Mouse (Mus musculus) heart, postnatal 0 days (tissue): ENCODE measurements around the gene Crip1. TPM values are rescaled to one million over a fixed set of nuclear protein-coding genes. Genes with fewer than 3 reads are reported as not detected.
A peak's percentile ranks its signal among the peaks of the same experiment; 100 is the strongest.

ENCODE experiments used
- ATAC-seq: fragments of 200-750 bp; cut with Nextera tagmentation; 2 replicates; pipeline ENCODE4 v1.8.0; 2017; ENCODE audit warnings: low read depth, moderate number of reproducible peaks, moderate library complexity; ENCODE audit not compliant: insufficient read depth
- DNase-seq: peaks from one replicate; pipeline ENCODE4 v3.0.0-alpha.2; 2016; ENCODE audit warnings: low spot score
- H3K27ac ChIP-seq: fragments of 300-500 bp; sonication (generic); 2 replicates; pipeline ENCODE4 v1.5.1; 2014; ENCODE audit warnings: low read depth, mild to moderate bottlenecking
- H3K27me3 ChIP-seq: fragments of 300-500 bp; sonication (generic); 2 replicates; pipeline ENCODE4 v1.6.1; 2014; ENCODE audit warnings: low read length, mixed read lengths; ENCODE audit not compliant: control insufficient read depth, insufficient read depth
- H3K36me3 ChIP-seq: fragments of 300-500 bp; sonication (generic); replicated peaks from 2 replicates; pipeline ENCODE4 v1.6.1; 2014; ENCODE audit warnings: low read length, mixed read lengths; ENCODE audit not compliant: control insufficient read depth, insufficient read depth
- H3K4me1 ChIP-seq: fragments of 300-500 bp; sonication (generic); 2 replicates; pipeline ENCODE4 v1.6.1; 2014; ENCODE audit warnings: antibody characterized with exemption; ENCODE audit not compliant: control insufficient read depth, insufficient read depth
- H3K4me2 ChIP-seq: fragments of 300-500 bp; sonication (generic); 2 replicates; pipeline ENCODE4 v1.6.1; 2014; ENCODE audit warnings: low read depth, mild to moderate bottlenecking, low read length, moderate library complexity
- H3K4me3 ChIP-seq: fragments of 300-500 bp; sonication (generic); 2 replicates; pipeline ENCODE4 v1.5.1; 2014; ENCODE audit warnings: low read depth, low read length
- H3K9ac ChIP-seq: fragments of 300-500 bp; sonication (generic); replicated peaks from 2 replicates; pipeline ENCODE4 v1.6.1; 2014; ENCODE audit warnings: low read depth, low read length, mixed read lengths
- H3K9me3 ChIP-seq: fragments of 300-500 bp; sonication (generic); replicated peaks from 2 replicates; pipeline ENCODE4 v1.6.1; 2016; ENCODE audit warnings: low read length; ENCODE audit not compliant: control insufficient read depth
- CTCF ChIP-seq: IDR thresholded peaks from 2 replicates; pipeline ENCODE4 v1.5.1; 2016; ENCODE audit warnings: antibody characterized with exemption, control low read depth, low read depth
- EP300 ChIP-seq: IDR thresholded peaks from 2 replicates; pipeline ENCODE4 v1.6.1; 2016; ENCODE audit warnings: antibody characterized with exemption, low read depth
- WGBS: fragments of 180-500 bp; shearing (Covaris S2); extraction: QIAGEN DNeasy Blood & Tissue Kit; methylation state at CpG from one replicate; pipeline ENCODE4 v1.1.7; 2014; 5-methylcytosine and 5-hydroxymethylcytosine counted together
- polyA plus RNA-seq: library from polyadenylated mRNA; unstranded; fragments of >200 nt; fragmentation: Nextera tagmentation; extraction: Ambion mirVana; gene quantifications from 2 replicates; pipeline ENCODE4 v1.2.1, GENCODE M21; 2015
- total RNA-seq: library from RNA; depleted of rRNA; stranded (reverse); fragments of >200 nt; gene quantifications from 2 replicates; pipeline ENCODE4 v1.2.3, GENCODE M21; 2014; ENCODE audit warnings: low replicate concordance

The Crip1 gene
- total and polyA plus RNA-seq, 2 experiments from 2014 or later: 286 to 831 TPM

DNA sequence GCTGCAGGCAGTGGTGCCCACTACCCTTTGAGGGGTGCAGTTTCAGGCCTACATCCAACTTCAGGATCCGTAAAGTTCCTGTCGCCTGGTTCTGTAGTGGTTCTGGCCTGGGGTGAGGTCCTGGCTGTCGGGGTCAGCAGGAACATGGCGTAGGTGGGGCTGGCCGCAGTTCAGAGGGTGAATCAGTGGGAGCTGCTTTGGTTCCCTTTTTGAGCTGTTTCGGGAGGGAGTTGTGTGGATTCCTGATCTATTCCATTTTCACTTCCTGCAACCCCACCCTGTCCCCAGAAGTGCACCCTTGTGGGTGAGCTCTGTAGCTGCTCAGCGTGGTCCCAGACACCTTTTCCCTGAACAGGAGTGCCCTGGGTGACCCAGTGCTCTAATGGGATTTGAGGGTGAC lies 7.9 kb downstream of the Crip1 start:
- ATAC-seq (no peak), DNase-seq (no peak)
- H3K27me3 ChIP-seq: no peaks in the 10 kb centered on the region
- peaks cover 39% of the 10 kb centered on the region for H3K4me1 ChIP-seq
- no peaks in the 10 kb centered on the region for H3K9me3 ChIP-seq
- H3K27ac ChIP-seq: no peak overlapping the region
- peaks cover 8% of the 10 kb centered on the region; the same call in 1 of the 2 replicates for H3K36me3 ChIP-seq
- H3K4me2 ChIP-seq: no peak overlapping the region
- TF ChIP-seq CTCF: no peak
- no peak for TF ChIP-seq EP300
- H3K4me3 ChIP-seq: no peak overlapping the region
- H3K9ac ChIP-seq: no peak overlapping the region
- WGBS: 90% methylated on average over 7 of the region's 7 CpGs

DNA sequence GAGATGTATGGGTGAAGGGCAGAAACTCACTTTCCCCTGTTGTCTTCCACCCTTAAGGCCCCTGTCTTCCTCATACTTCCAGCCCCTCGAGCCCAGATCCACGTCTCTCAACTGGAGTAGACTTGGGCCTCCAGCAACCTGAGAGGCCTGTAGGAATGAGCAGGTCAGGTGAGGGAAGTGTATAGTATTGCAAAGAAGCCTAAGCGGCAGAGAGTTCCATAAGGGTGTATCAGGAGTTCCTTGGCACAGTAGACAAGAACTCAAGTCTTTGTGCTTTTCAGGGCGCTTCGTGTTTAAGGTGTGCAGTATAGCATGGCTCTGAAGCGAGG lies 8.6 kb downstream of the Crip1 start:
- H3K9ac ChIP-seq: 0 out of 2 replicates have a peak overlapping the region, but pooled peaks have one; percentile 61
- TF ChIP-seq EP300 (no peak), CTCF (no peak)
- H3K27ac ChIP-seq: peak overlapping the region; percentile 86
- WGBS: 72% methylated on average over 6 of the region's 6 CpGs
- H3K9me3 ChIP-seq: no peaks in the 10 kb centered on the region
- DNase-seq (no peak), ATAC-seq (no peak)
- peak overlapping the region; percentile 73 for H3K4me2 ChIP-seq
- H3K4me1 ChIP-seq: peaks cover 34% of the 10 kb centered on the region
- peaks cover 8% of the 10 kb centered on the region; the same call in 1 of the 2 replicates for H3K36me3 ChIP-seq
- H3K4me3 ChIP-seq: peak overlapping the region; percentile 47; the same call in 1 of the 2 replicates
- no peaks in the 10 kb centered on the region for H3K27me3 ChIP-seq

DNA sequence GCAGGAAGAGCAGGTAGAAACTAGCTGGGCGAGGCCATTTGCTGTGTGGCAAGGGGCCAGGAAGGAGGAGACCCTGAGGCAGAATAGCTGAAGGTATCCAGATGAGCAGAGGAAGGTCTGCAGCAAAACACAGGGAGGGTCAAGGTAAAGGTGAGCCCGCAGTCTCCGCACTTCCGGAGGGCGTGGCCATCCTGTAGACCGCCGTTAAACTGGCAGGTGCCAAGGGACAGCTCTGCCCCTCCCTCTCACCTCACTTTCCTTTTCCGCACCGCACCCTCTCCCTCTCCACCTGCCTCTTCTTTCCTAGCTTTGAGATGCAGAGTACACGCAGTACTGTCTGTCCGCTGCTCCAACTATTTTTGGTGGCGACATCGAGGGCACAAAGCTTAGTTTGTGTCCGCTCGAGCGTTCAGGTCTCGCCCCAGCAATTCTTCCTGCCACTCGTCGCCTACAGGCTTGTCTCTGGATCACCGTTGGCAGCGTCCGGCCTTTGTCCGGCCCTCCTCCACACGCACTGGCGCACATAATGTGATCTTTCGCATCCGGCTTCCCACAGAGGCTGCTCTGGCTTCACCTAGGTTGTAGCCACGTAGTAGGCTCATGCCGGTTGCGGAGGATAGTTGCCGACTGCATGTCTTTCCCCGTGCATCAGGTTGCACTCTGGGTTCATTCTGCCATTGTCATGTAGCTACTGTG lies 9.1 kb downstream of the Crip1 start:
- peak; percentile 5; the same call in 1 of the 2 replicates for ATAC-seq
- peaks cover 34% of the 10 kb centered on the region for H3K4me1 ChIP-seq

DNA sequence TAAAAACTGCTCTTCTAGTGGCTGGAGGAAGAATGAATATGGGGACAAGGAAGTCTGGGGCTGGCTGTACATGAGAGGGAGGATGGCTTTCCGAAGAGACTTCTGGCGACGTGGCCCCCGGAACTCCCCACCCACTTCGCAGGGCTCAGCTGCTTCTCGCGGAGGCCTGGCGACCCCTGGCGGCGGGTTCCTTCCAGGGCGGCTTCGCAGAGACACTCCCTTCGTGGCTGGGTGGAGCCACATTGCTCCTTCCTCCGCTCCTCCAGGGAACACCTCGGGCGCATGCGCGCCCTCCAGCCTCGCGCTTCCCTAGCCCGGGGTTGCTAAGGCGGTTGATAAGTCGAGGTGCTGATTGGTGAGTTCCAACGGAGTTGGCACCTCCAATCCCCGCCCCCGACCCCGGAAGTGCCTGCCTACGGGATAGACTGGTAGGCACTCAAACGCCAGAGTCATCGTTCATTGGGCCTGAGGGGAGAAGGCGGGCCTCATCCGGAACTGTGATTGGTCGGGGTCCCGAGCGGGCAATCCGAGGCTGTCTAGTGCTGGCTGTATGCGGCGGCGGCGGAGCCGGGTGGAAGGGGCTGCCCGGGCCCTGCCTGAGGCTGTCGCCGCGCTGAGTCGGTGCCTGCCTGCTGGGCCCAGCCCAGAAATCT lies 9.9 kb downstream of the Crip1 start, which contains the start of gene Tedc1:
Gene Tedc1 (plus strand): TSS at position 535 of the 653 bp plus-strand sequence.
- peak within 1 kb of the TSS; percentile 61 for H3K9ac ChIP-seq
- peak; percentile 100 for TF ChIP-seq CTCF
- TF ChIP-seq EP300: peak; percentile 94
- DNase-seq (peak; percentile 99), ATAC-seq (peak; percentile 94)
- H3K27me3 ChIP-seq: no peaks in the 10 kb centered on the region
- WGBS: under 1% methylated on average over 46 of the region's 46 CpGs
- no peaks in the 10 kb centered on the region for H3K9me3 ChIP-seq
- H3K36me3 ChIP-seq: peaks cover 8% of the 10 kb centered on the region; the same call in 1 of the 2 replicates
- peak within 1 kb of the TSS; percentile 58 for H3K4me3 ChIP-seq
- H3K4me2 ChIP-seq: peak within 1 kb of the TSS; percentile 90
- H3K4me1 ChIP-seq: peaks cover 28% of the 10 kb centered on the region
- H3K27ac ChIP-seq: peak within 1 kb of the TSS; percentile 86

More for the DNA sequence above, 9.1 kb downstream of the Crip1 start:
- Histone ChIP-seq H3K9me3 (no peaks in the 10 kb centered on the region), H3K27me3 (no peaks in the 10 kb centered on the region), H3K36me3 (peaks cover 8% of the 10 kb centered on the region; the same call in 1 of the 2 replicates), H3K4me3 (peak overlapping the region; percentile 47), H3K4me2 (peak overlapping the region; percentile 73), H3K9ac (peak overlapping the region; percentile 61), H3K27ac (peak overlapping the region; percentile 86)
- DNase-seq: no peak
- 5% methylated on average over 30 of the region's 32 CpGs for WGBS
- TF ChIP-seq EP300: no peak

DNA sequence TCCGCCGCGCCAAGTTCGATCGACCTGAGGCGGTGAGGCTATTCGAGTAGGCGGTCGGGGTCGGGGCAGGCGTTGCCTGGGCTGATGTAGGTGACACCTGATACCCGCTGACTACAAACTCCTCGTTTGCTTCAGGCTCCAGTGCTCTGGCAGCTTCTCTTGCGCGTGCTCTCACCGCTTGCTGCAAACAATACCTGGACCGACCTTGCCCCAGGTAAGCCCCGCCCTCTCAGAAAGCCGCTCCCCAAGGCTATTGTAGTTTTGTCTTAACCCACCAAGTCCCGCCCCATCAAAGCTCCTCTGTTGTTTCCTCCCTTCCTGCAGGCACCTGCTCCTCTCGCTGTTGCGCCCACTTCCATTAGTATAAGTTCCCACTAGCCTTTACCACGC lies 10.4 kb downstream of the Crip1 start:
- Histone ChIP-seq H3K9me3 (no peaks in the 10 kb centered on the region), H3K36me3 (peaks cover 8% of the 10 kb centered on the region; the same call in 1 of the 2 replicates), H3K9ac (peak overlapping the region; percentile 51; the same call in 1 of the 2 replicates), H3K4me2 (peak overlapping the region; percentile 90), H3K27me3 (no peaks in the 10 kb centered on the region), H3K4me1 (peaks cover 23% of the 10 kb centered on the region), H3K27ac (no peak overlapping the region), H3K4me3 (peak overlapping the region; percentile 58)
- no peak for TF ChIP-seq CTCF
- TF ChIP-seq EP300: no peak
- peak; percentile 20 for DNase-seq
- WGBS: 0% methylated on average over 23 of the region's 23 CpGs
- ATAC-seq: no peak
